Mouse (Mus musculus) cerebellum, postnatal 25 days (tissue): ENCODE measurements at regions not wholly inside any gene's neighbourhood (a gene's known extent, or its start where the extent isn't known, plus 50 kb on each side); places are given as distances from the start of the nearest gene placed in this dataset.

Experiments used
- DNase-seq, 2 experiments: peaks; one replicate each; pipeline ENCODE4 v3.0.0; 2021; ENCODE audit warnings: mixed read lengths in 2 of 2

DNA sequence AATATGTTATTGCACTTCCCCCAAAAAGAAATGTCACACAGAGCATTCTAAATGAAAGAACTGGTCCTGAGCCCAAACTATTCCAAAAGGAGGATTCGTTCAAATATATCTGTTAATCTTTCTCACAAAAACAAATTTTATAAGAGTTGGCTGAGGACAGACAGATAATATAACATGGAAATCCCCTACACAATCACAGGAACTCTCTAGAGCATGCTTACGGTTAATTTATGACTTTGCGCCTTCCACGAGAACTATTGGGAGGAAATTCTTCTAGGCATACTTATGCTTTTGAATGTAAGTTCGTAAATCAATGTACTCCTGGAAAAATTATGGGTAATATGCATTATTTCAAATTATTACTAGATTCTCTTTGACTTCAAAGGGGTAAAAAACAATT lies 144.1 kb upstream of the Gimd1 start:
- no peak for DNase-seq

DNA sequence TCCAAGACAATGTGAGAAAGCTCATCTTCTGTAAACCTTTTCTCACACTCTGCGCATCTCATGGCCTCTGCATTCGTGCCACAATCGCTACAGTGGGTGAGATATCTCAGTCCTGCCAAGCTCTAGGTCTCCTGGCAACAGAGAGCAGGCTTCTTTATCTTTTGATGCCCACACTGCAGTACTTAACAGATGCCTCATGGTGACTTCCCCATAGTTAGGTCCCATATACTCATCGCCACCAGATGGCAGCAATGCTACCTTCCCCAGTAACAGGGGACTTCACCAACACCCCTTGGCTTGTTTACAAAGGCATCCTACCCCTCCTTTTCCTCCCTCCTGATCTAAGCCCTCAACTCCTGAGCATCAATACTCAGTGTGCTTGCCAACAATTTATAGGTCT lies 123.5 kb upstream of the Gimd1 start:
- DNase-seq: peak; percentile 3 to 20

DNA sequence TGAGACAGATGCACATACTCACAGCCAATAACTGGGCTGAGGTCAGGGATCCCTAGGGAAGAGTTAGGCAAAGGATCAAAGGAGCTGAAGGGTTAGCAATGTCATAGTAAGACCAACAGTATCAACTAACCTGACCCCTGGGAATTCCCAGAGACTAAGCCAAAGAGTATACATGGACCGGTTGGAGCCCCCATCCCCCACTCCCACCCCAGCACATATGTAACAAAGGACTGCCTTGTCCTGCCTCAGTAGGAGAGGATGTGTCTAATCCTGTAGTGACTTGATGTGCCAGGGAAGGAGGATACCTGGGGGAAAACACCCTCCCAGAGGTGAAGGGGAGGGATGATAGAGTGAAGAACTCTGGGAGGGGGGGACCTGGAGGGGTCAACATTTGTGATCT lies 119.4 kb upstream of the Gimd1 start:
- no peak for DNase-seq

DNA sequence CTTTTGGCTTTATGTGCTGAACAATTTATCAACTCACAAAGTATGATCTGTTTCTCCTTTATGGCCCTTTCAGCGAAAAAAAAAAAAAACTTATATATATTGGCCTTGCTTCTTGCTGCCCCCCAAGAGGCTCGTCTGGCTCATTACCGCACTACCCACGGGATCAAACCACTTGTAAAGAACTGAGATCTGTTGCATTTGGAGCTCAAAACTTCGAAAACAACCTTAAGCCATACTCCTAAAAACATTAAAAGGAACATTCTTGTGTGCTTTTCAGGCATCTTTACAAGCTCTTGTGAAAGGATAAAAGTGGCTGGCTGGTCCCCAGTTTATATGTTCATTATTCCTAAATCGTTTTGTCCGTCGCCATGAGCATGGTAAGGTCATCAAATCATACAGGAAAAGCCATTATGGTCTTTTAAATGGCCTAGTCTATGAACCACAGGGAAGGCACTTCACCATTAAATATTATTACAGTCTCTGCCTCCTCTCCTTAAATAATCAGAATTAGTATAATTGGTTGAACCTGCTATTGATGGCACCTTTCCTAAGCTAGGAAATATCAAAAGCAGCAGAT lies 117.0 kb upstream of the Gimd1 start:
- no peak for DNase-seq

DNA sequence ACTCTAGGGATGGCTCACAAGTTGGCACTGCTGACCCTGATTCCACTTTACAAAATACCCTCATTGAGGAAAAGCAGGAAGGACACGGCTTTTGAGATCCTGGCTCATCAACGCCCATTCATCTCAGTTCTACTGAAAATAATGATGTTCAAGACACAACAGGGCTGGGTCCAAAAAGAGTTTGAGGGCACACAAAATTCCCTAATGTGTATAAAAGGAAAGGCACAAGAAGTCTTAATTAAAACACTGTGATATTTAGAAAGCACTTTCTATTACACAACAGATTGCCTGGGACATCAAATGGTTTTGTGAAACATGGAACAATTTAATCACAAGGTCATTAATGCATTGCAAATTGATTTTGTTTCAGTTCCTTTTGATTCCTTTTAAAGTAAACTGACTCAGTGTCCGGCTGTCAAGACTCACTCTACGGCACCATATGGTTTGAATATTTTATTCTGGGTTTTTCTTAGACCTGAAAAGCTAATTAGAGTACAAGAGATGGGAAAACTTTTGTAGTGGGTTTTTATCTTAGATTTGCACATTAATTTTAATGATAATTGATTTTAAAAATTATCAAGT lies 96.2 kb upstream of the Gimd1 start:
- no peak for DNase-seq

DNA sequence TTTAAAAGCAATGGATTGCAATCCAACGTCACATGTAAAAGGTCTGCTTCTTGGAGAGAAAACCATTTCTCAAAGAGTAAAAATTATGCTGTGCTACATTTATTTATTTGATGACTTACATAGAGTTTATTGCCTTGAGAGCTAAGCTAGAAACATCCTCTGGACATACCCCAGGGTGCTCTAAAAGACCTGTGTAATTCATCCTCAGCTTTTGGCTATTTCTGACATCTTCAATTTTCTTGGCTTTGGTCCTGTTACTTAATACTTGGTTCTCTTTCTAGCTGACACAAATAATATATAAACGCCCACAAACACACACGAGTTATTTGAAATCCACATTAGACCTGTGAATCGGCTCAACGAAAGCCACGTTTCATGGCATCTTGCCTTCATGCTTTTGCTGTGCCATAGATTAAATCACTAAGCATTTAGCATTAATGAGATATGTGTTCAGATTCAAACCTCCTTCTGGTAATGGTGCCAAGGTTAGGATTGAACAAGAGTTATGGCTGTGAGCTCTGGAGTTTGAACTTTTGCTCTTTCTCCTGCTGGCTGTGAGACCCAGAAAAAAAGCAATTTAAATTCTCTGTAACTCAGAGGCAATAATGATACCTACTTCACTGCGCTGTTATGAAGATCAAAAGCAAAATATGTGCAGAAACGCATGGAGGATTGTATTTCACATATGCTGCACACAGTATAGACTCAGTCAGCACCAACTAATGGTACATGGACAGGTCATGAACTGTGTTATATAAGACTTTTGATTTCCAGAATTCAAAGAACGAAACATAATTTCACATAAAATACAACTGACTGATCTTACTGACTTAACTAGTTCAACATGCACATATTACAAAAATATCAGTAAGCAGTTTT lies 89.6 kb upstream of the Gimd1 start:
- no peak for DNase-seq

DNA sequence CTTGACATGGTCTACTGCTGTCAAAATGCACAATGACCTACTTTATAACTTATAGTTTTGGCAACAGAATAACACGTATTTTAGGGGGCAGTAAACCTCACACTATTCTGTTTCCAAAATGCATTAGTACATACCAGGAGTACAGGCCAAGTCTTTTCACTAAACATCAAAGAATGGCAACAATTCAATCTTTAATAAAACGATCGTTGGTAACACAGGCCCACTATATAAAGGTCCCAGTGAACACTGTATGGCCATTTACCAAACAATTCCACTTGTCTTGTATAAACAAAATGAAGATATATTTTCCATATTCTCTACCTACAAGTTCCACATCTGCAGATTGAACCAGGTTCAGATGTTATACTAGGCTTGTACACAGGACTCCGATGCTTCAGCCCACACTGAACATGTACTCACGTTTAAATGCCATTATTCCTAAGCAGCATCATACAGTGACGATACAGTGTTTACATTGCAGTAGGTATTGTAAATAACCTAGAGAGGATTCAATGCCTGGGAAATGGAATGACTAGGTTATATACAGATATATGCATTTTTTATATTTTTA lies 78.3 kb upstream of the Gimd1 start:
- DNase-seq: no peak

DNA sequence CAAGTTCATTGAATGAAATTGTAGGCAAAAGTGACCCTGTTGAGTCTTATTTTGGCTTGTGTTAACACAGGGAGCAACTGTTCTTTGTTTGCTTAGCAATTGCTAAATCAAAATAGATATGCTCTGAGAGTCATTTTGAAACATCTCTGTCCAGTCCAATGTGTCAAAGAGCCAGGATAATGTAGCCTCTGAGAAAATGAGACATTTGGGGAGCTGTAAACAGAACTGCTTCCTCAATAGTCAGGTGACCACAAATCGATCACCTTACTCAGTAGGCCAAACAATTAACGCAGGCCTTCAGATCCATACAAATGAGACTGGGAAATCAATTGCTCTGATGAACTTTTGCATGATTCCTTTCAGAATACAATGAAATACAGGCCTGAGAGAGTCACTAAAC lies 63.9 kb upstream of the Gimd1 start:
- no peak for DNase-seq

DNA sequence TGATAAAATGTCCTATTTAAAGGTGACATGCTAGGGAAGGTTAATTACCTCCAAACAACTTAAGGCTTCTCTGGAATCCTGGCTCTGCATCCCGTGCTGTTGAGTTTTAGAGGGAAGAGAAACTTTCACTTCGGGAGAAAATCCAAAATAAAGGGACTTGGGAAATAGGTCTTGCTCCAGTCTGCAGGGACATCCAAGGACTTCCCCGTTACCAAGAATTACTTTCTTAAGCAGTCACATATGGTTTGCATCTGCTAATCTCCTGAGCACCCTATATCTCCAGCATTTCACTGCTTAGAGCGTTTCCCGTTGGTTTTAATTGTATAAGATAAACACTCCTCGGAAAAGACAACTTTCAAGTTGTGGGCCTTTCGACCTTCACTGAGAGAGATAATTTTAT lies 63.3 kb upstream of the Gimd1 start:
- DNase-seq: no peak
